Mouse (Mus musculus) embryonic facial prominence, embryonic 11.5 days (tissue): ENCODE data around the gene Tcam1. TPM values are rescaled to one million over a fixed set of nuclear protein-coding genes. Genes with fewer than 3 reads are reported as not detected.

Experiments used
- ATAC-seq: fragments of 200-750 bp; cut with Nextera tagmentation; replicated peaks from 2 replicates; pipeline ENCODE4 v1.8.0; 2017; ENCODE audit warnings: low read depth; ENCODE audit not compliant: insufficient number of reproducible peaks, low FRiP score, low TSS enrichment
- DNase-seq: peaks from one replicate; pipeline ENCODE4 v3.0.0-alpha.2; 2015; ENCODE audit warnings: low spot score
- H3K27ac ChIP-seq: fragments of 300-500 bp; sonication (generic); replicated peaks from 2 replicates; pipeline ENCODE4 v1.5.1; 2014; ENCODE audit warnings: mild to moderate bottlenecking, low read depth, low read length, control low read depth
- H3K27me3 ChIP-seq: fragments of 300-500 bp; sonication (generic); 2 replicates; pipeline ENCODE4 v1.6.1; 2014; ENCODE audit warnings: mild to moderate bottlenecking, low read length, moderate library complexity, mixed read lengths; ENCODE audit not compliant: control insufficient read depth, insufficient read depth
- H3K36me3 ChIP-seq: fragments of 300-500 bp; sonication (generic); replicated peaks from 2 replicates; pipeline ENCODE4 v1.6.1; 2014; ENCODE audit warnings: low read depth, mild to moderate bottlenecking, low read length, moderate library complexity, mixed read lengths; ENCODE audit not compliant: control insufficient read depth, insufficient read depth
- H3K4me1 ChIP-seq: fragments of 300-500 bp; sonication (generic); 2 replicates; pipeline ENCODE4 v1.6.1; 2014; ENCODE audit warnings: low read length, mixed read lengths; ENCODE audit not compliant: control insufficient read depth, insufficient read depth
- H3K4me2 ChIP-seq: fragments of 300-500 bp; sonication (generic); 2 replicates; pipeline ENCODE4 v1.6.1; 2014; ENCODE audit warnings: low read depth, mild to moderate bottlenecking, control low read depth, low read length, moderate library complexity
- H3K4me3 ChIP-seq: fragments of 300-500 bp; sonication (generic); 2 replicates; pipeline ENCODE4 v1.5.1; 2014; ENCODE audit warnings: low read depth, low read length, control low read depth
- H3K9ac ChIP-seq: fragments of 300-500 bp; sonication (generic); replicated peaks from 2 replicates; pipeline ENCODE4 v1.6.1; 2014; ENCODE audit warnings: mild to moderate bottlenecking, control low read depth, low read length
- H3K9me3 ChIP-seq: fragments of 300-500 bp; sonication (generic); replicated peaks from 2 replicates; pipeline ENCODE4 v1.6.1; 2016; ENCODE audit warnings: mild to moderate bottlenecking, low read length, inconsistent platforms, mixed read lengths; ENCODE audit not compliant: control insufficient read depth
- WGBS: fragments of 180-500 bp; shearing (Covaris S2); extraction: QIAGEN DNeasy Blood & Tissue Kit; methylation state at CpG from one replicate; pipeline ENCODE4 v1.1.7; 2014; 5-methylcytosine and 5-hydroxymethylcytosine counted together
- polyA plus RNA-seq: library from polyadenylated mRNA; unstranded; fragments of >200 nt; fragmentation: Nextera tagmentation; extraction: Ambion mirVana; gene quantifications from 2 replicates; pipeline ENCODE4 v1.2.1, GENCODE M21; 2014

The Tcam1 gene
- polyA plus RNA-seq, 1 experiment from 2014 or later, result 0.13 TPM

DNA sequence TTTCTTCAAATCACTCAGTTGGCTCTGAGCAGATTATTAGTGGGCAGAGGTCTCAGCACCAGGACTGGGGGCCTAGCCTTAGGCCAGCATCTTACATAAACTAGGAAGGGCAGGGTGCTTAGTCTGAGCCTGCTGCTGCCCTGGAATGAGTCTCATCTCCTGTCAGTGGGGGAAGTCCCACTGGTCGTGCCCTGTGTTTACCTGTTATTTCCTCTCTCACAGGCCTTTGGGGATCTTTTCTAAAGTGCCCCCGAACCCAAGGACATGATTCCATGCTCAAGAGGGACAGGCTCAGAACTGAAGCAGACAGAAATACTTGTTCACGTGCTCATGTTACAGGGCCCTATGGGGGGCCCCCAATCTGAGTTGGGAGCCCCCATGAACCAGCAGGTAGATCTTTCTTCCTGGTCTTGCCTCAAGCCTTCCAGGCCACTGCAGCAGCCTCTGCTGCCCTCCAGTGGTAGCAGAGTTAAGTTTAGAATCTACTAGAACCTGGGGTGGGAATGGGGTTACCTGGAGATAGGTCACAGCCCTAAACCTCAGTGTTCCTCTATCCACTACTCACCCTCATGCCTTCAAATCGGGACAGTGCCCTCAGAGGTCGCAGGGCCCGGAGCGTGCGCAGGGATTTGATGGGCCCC, 49.2 kb downstream of the Tcam1 start:
- DNase-seq (peak; percentile 72), ATAC-seq (no peak)
- Histone ChIP-seq H3K36me3 (no peaks in the 10 kb centered on the region), H3K4me3 (no peak overlapping the region), H3K9me3 (no peaks in the 10 kb centered on the region), H3K9ac (no peak overlapping the region), H3K4me2 (no peak overlapping the region), H3K27me3 (no peaks in the 10 kb centered on the region), H3K4me1 (no peaks in the 10 kb centered on the region), H3K27ac (no peak overlapping the region)
- WGBS, result 65% methylated on average over 8 of the region's 8 CpGs

GRCm38 (mm10) chr11:106326475-106326874, 50.0 kb downstream of the Tcam1 start:
- WGBS, result 87% methylated on average over 8 of the region's 8 CpGs
- Histone ChIP-seq H3K4me2 (no peak overlapping the region), H3K9me3 (no peaks in the 10 kb centered on the region), H3K9ac (no peak overlapping the region), H3K27ac (no peak overlapping the region), H3K36me3 (no peaks in the 10 kb centered on the region), H3K27me3 (no peaks in the 10 kb centered on the region), H3K4me1 (no peaks in the 10 kb centered on the region), H3K4me3 (no peak overlapping the region)
- ATAC-seq (no peak), DNase-seq (no peak)

DNA sequence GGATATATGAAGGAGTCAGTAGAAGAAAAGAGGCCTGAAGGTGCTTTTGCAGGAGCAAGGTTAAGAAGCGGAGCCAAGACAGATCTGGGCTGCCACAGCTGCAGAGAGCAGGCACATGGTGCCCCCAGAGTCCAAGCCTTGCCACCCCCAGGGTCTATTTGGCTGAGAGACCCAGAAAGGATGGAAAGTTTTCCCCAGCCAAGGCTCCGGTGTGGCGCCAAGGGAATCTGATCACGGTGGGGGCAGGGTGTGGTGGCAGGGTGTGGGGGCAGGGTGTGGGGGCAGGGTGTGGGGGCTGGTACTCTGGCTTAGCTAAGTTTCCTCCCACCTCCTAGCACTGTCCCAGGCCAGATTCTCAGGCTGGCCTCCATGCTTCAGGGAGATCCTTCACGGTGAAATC, 52.0 kb downstream of the Tcam1 start:
- no peak for DNase-seq
- no peak overlapping the region for H3K27ac ChIP-seq
- no peak overlapping the region for H3K9ac ChIP-seq
- H3K9me3 ChIP-seq, result no peaks in the 10 kb centered on the region
- H3K27me3 ChIP-seq, result no peaks in the 10 kb centered on the region
- no peaks in the 10 kb centered on the region for H3K36me3 ChIP-seq
- no peaks in the 10 kb centered on the region for H3K4me1 ChIP-seq
- 0 out of 2 replicates have a peak, but pooled peaks have one; percentile 20 for ATAC-seq
- no peak overlapping the region for H3K4me3 ChIP-seq
- 47% methylated on average over 5 of the region's 5 CpGs for WGBS
- no peak overlapping the region for H3K4me2 ChIP-seq

- H3K9ac ChIP-seq, result no peak overlapping the region
- DNase-seq, result no peak
- no peak overlapping the region for H3K27ac ChIP-seq
- whole genome bisulfite sequencing, result 79% methylated on average over 6 of the region's 6 CpGs
- H3K4me3 ChIP-seq, result no peak overlapping the region
- no peaks in the 10 kb centered on the region for H3K27me3 ChIP-seq
- H3K36me3 ChIP-seq, result no peaks in the 10 kb centered on the region
- H3K9me3 ChIP-seq, result no peaks in the 10 kb centered on the region
- H3K4me1 ChIP-seq, result no peaks in the 10 kb centered on the region
- H3K4me2 ChIP-seq, result no peak overlapping the region
- ATAC-seq, result no peak
Observed at GRCm38 (mm10) chr11:106329128-106329527, 52.7 kb downstream of the Tcam1 start.

DNA sequence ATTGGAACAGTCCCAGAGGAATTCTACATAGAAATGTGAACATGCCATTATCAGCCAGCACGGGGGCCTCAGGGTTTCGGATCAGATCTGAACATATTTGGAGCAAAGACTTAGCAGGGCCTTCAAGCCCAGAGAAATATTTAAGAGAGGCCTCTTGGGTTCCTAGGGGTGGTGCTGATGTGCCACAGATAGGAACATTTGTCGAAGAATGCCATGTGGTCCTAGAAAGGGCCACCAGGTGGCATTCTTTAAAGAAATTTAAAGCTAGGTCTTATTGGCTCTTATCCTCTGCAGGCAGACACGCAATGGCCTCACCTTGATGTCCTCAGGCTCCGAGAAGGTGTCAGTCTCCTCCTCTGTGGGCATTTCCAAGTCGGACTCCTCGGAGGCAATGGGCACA, 53.2 kb downstream of the Tcam1 start:
- H3K9ac ChIP-seq, result no peak overlapping the region
- H3K9me3 ChIP-seq, result no peaks in the 10 kb centered on the region
- H3K4me1 ChIP-seq, result no peaks in the 10 kb centered on the region
- DNase-seq (peak; percentile 48), ATAC-seq (no peak)
- no peaks in the 10 kb centered on the region for H3K36me3 ChIP-seq
- no peak overlapping the region for H3K27ac ChIP-seq
- 66% methylated on average over 7 of the region's 7 CpGs for WGBS
- no peaks in the 10 kb centered on the region for H3K27me3 ChIP-seq
- H3K4me3 ChIP-seq, result no peak overlapping the region
- H3K4me2 ChIP-seq, result no peak overlapping the region

GRCm38 (mm10) chr11:106332458-106332857, 56.0 kb downstream of the Tcam1 start:
- DNase-seq (no peak), ATAC-seq (no peak)
- 61% methylated on average over 4 of the region's 4 CpGs for WGBS
- Histone ChIP-seq H3K9ac (no peak overlapping the region), H3K27me3 (no peaks in the 10 kb centered on the region), H3K36me3 (no peaks in the 10 kb centered on the region), H3K4me2 (no peak overlapping the region), H3K4me1 (no peaks in the 10 kb centered on the region), H3K4me3 (no peak overlapping the region), H3K27ac (no peak overlapping the region), H3K9me3 (no peaks in the 10 kb centered on the region)

GRCm38 (mm10) chr11:106334066-106334465, 57.6 kb downstream of the Tcam1 start:
- Histone ChIP-seq H3K9me3 (no peaks in the 10 kb centered on the region), H3K4me3 (no peak overlapping the region), H3K27me3 (no peaks in the 10 kb centered on the region), H3K4me2 (no peak overlapping the region), H3K36me3 (no peaks in the 10 kb centered on the region), H3K27ac (no peak overlapping the region), H3K4me1 (no peaks in the 10 kb centered on the region), H3K9ac (no peak overlapping the region)
- 2% methylated on average over 2 of the region's 2 CpGs for WGBS
- DNase-seq (no peak), ATAC-seq (no peak)

- ATAC-seq (no peak), DNase-seq (no peak)
- Histone ChIP-seq H3K4me3 (no peak overlapping the region), H3K4me2 (no peak overlapping the region), H3K27ac (no peak overlapping the region), H3K4me1 (no peaks in the 10 kb centered on the region), H3K27me3 (no peaks in the 10 kb centered on the region), H3K9ac (no peak overlapping the region), H3K36me3 (no peaks in the 10 kb centered on the region), H3K9me3 (no peaks in the 10 kb centered on the region)
- 79% methylated on average over 5 of the region's 5 CpGs for WGBS
Observed at GRCm38 (mm10) chr11:106338029-106338428, 61.6 kb downstream of the Tcam1 start.
